Mouse (Mus musculus) thymus, adult 2 months (tissue): ENCODE data around the gene Haghl. TPM values are rescaled to one million over a fixed set of nuclear protein-coding genes. Genes with fewer than 3 reads are reported as not detected.

Source experiments
- DNase-seq: peaks from one replicate; pipeline ENCODE4 v3.0.0; 2021
- H3K27ac ChIP-seq: fragments of 200-500 bp; 2 replicates; pipeline ENCODE4 v1.5.1; 2012; ENCODE audit warnings: low read length, control low read depth; ENCODE audit not compliant: control insufficient read depth, insufficient read depth
- H3K27me3 ChIP-seq: fragments of 200-500 bp; 2 replicates; pipeline ENCODE4 v1.6.1; 2012; ENCODE audit warnings: mild to moderate bottlenecking, low read length, moderate library complexity, mixed read lengths; ENCODE audit not compliant: control insufficient read depth, insufficient read depth
- H3K36me3 ChIP-seq: fragments of 200-500 bp; 2 replicates; pipeline ENCODE4 v1.6.1; 2012; ENCODE audit warnings: mild to moderate bottlenecking, low read length, moderate library complexity; ENCODE audit not compliant: control insufficient read depth, insufficient read depth
- H3K4me1 ChIP-seq: fragments of 200-500 bp; replicated peaks from 2 replicates; pipeline ENCODE4 v1.6.1; 2012; ENCODE audit warnings: low read length; ENCODE audit not compliant: control insufficient read depth, insufficient read depth
- H3K4me3 ChIP-seq: fragments of 200-500 bp; 2 replicates; pipeline ENCODE4 v1.5.1; 2012; ENCODE audit warnings: mild to moderate bottlenecking, low read length, control low read depth, moderate library complexity; ENCODE audit not compliant: control insufficient read depth, insufficient read depth
- CTCF ChIP-seq: fragments of 200-500 bp; IDR thresholded peaks from 2 replicates; pipeline ENCODE4 v1.5.1; 2012; ENCODE audit warnings: mild to moderate bottlenecking, control low read depth, low read length, moderate library complexity, borderline replicate concordance; ENCODE audit not compliant: control insufficient read depth, poor library complexity, insufficient read depth; ENCODE audit errors: extremely low read depth
- POLR2A ChIP-seq: fragments of 200-500 bp; IDR thresholded peaks from 2 replicates; pipeline ENCODE4 v1.6.1; 2012; ENCODE audit warnings: mild to moderate bottlenecking, low read length, control low read depth, moderate library complexity; ENCODE audit not compliant: control insufficient read depth, poor library complexity, insufficient read depth; ENCODE audit errors: extremely low read depth
- WGBS: fragments of 180-500 bp; shearing (Covaris S2); methylation state at CpG from one replicate; pipeline ENCODE4 v1.1.7; 2018; 5-methylcytosine and 5-hydroxymethylcytosine counted together
- polyA plus RNA-seq: library from polyadenylated mRNA; depleted of rRNA; stranded (reverse); fragments of >200 nt; gene quantifications from 2 replicates; pipeline ENCODE4 v1.2.3, GENCODE M21; 2012

The Haghl gene
- polyA plus RNA-seq, 1 experiment = 80.3 TPM

DNA sequence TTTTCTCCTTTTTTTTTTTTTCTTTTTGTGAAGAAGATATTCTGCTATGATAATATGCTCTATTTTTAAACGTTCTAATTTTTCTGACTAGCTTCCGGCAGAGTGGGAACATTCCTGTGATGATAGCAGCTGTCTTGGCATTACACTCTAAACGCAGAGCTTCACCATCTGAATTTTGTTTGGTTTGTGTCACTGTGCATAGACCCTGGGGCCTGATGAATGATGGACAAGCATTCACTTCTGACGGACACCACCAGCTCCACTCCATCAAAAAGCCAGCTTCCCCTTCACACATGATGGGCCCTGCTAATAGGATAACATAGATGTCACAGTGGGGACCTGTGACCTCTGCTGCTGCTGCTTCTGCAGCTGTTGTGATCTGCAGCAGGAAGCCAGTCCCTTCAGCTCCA is 23.9 kb downstream of the Haghl start:
- H3K4me1 ChIP-seq = no peaks in the 10 kb centered on the region
- WGBS = 77% methylated on average over 4 of the region's 4 CpGs
- no peak for TF ChIP-seq CTCF
- no peak for TF ChIP-seq POLR2A
- no peaks in the 10 kb centered on the region for H3K36me3 ChIP-seq
- H3K27me3 ChIP-seq = no peaks in the 10 kb centered on the region
- H3K27ac ChIP-seq = no peak overlapping the region
- H3K4me3 ChIP-seq = no peak overlapping the region
- no peak for DNase-seq

DNA sequence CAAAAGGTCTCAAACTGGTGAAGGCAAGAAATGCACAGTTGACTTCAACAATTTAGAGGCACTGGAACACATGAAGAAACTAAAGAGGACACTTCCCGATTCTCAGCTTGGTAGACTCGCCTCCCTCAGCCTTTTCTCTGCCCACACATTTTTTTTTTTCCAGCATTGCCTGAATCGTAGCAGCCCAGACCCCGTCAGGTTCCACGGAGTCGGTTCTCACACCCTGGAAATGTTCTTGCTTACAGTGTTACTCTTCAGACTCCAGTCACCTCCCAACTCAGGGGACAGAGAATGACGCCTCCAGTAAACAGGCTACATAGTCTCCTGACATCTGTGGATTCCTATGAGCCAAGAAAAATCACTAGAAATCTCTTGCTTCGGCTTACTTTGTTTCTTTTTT is 25.3 kb downstream of the Haghl start:
- no peaks in the 10 kb centered on the region for H3K27me3 ChIP-seq
- DNase-seq = no peak
- no peaks in the 10 kb centered on the region for H3K36me3 ChIP-seq
- H3K4me3 ChIP-seq = no peak overlapping the region
- TF ChIP-seq POLR2A (no peak), CTCF (no peak)
- 71% methylated on average over 8 of the region's 8 CpGs for WGBS
- no peaks in the 10 kb centered on the region for H3K4me1 ChIP-seq
- no peak overlapping the region for H3K27ac ChIP-seq

DNA sequence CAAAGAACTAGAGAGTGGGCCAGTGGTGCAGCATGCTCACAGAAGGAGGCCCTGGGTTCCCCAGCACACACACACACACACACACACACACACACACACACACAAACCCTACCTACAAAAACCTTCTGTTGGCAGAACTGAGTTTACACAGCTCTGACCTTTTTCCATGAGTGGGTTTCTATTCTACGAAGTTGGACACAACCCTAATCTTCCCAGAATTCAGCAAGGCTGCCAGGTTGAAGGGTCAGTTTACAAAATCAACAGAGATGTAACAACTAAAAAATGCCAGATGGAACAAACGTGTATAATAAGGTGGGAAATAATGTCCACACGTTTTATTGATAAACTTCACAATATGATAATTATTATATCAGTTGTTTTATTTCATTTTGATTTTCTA is 27.8 kb downstream of the Haghl start:
- no peak overlapping the region for H3K4me3 ChIP-seq
- no peaks in the 10 kb centered on the region for H3K27me3 ChIP-seq
- 77% methylated on average over 3 of the region's 3 CpGs for WGBS

DNA sequence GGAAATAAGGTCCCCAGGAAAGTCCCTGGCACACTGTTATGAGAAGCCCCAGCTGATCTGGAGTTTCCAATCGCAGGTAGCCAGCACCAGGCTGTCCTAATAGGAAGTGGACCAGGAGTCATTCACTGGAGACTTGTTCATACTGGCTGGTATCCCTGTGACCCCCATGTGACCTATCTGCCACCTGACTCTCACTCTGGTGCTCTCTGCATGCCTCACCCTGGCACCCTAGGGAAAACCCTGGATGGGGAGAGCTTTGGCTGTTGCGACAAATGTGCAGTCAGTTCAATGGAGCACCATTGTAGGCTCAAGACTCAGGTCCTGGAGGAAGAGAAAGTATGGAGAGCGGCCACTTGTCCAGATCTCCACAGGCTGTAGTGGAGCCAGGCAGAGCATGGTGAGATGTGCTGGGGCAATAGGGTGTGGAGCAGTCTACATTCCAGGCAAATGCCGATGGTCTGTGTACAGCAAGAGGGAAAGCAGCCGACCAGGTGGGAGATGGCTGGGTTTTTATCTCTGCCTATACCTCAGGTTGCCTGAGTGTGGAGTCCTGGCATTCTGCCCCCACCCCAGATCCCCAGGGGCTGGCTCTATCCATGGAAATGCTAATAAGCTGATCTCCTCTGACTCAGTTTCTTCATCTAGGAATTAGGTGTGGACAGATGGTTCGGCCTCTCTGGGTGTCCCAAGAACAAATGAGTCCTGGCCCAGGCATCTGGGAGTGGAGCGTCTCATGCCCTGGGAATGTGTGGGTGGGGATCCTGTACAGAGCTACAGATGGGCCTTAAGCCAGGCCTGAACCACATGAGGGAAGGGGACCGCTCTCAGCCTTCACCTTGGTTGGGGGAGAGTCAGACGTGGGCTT is 28.9 kb downstream of the Haghl start:
- TF ChIP-seq CTCF (no peak), POLR2A (no peak)
- H3K27me3 ChIP-seq = no peaks in the 10 kb centered on the region
- H3K27ac ChIP-seq = no peak overlapping the region
- no peak for DNase-seq
- H3K4me3 ChIP-seq = no peak overlapping the region
- H3K36me3 ChIP-seq = no peaks in the 10 kb centered on the region
- no peaks in the 10 kb centered on the region for H3K4me1 ChIP-seq
- WGBS = 72% methylated on average over 9 of the region's 9 CpGs

More for the DNA sequence above, 27.8 kb downstream of the Haghl start:
- Histone ChIP-seq H3K36me3 (no peaks in the 10 kb centered on the region), H3K4me1 (no peaks in the 10 kb centered on the region), H3K27ac (no peak overlapping the region)
- DNase-seq = no peak
- TF ChIP-seq POLR2A (no peak), CTCF (no peak)

DNA sequence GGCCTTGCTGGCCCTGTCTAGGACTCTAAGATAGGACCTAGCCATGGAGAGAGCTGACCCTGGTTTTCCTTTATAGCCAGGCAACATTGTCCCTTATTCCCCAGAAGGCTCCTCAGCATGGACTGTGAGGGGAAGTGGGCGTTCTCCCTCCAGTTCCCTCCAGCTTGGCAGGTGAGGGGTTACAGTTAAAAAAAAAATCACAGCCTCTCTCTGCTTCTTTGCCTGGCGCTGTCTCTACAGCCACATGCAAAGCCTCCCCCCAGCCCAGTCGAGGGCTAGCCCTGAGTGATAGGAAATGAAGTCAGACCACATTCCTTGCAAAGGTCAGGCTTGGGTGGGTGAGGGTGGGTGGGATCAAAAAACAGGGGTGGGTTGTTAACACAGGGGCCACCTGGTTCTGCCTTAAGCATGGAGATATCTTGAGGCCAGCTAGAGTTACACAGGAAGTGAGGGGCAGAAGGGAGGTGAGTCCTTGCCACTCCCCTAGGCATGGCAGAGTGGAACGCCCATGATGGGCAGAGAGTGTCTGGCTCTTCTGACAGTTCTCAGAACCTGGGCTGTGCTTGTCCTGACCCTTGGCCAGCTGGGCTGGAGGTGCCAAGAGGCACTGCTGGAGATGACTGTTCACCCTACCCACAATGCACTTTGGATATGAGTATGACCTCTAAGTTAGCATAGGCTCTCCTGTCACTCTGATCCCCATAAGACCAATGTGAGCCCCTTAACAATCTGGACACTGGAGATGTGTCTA is 29.7 kb downstream of the Haghl start:
- H3K4me3 ChIP-seq = no peak overlapping the region
- no peaks in the 10 kb centered on the region for H3K4me1 ChIP-seq
- no peaks in the 10 kb centered on the region for H3K36me3 ChIP-seq
- H3K27ac ChIP-seq = no peak overlapping the region
- no peak for TF ChIP-seq CTCF
- no peak for TF ChIP-seq POLR2A
- H3K27me3 ChIP-seq = no peaks in the 10 kb centered on the region
- 34% methylated on average over 4 of the region's 4 CpGs for WGBS
- DNase-seq = no peak

DNA sequence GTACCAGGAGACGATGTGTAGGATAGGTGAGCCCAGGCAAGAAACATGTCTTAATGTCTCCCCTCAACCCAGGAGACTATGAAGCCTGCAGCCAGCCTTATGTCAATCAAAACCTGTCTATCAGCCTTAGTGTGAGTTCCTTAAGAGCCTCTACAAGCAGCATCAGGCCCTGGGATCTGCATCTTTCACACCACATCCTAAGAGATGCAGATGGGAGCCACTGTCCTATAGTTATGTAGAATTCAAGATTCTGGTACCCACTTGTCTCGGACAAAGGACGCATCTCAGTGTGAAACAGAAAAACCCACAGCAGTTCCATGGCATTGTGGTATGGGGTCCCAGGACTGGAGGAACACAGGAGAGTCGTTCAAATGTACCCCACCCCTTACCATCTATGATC is 30.4 kb downstream of the Haghl start:
- Histone ChIP-seq H3K36me3 (no peaks in the 10 kb centered on the region), H3K4me1 (no peaks in the 10 kb centered on the region), H3K4me3 (no peak overlapping the region), H3K27ac (no peak overlapping the region), H3K27me3 (no peaks in the 10 kb centered on the region)
- WGBS = 84% methylated on average over 4 of the region's 4 CpGs
- TF ChIP-seq POLR2A = no peak
- TF ChIP-seq CTCF = no peak
- no peak for DNase-seq

DNA sequence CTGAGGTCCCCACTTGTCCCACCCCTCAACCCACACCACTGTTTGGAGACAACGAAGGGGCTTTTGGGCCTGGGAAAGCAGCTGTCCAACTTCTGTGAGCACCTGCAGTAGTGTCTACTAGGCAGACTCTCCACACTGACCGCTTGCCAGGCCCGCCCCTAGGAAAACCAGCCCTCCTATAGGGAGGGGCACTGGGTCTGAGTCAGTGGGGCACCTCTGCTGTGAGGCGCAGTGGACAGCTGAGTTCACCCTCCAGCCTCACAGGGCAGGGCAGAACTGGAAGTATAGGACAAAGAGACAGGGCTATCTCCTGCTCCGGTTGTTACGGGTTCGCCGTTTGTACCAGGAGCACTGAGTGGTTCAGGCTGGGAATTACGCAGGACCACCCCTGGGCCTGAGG is 31.2 kb downstream of the Haghl start, which contains the start of gene Msln:
Gene Msln, minus strand, starts transcription at position 138 of the 400 bp plus-strand sequence.
- WGBS = 94% methylated on average over 9 of the region's 9 CpGs
- Histone ChIP-seq H3K4me1 (no peaks in the 10 kb centered on the region), H3K36me3 (no peaks in the 10 kb centered on the region), H3K27ac (no peak within 1 kb of the TSS), H3K27me3 (no peaks in the 10 kb centered on the region), H3K4me3 (no peak within 1 kb of the TSS)
- no peak for TF ChIP-seq POLR2A
- no peak for TF ChIP-seq CTCF
- no peak for DNase-seq
